Mouse (Mus musculus) layer of hippocampus, adult 18-20 months (tissue): ENCODE data around the gene Ankrd55. TPM values are rescaled to one million over a fixed set of nuclear protein-coding genes. Genes with fewer than 3 reads are reported as not detected.
"Not testable (repeated sequence)": the region's sequence is repeated elsewhere in the genome, so short reads cannot be mapped to it uniquely, and the experiment has no call there.

Experiments
- DNase-seq, 2 experiments: peaks; one replicate each; pipeline ENCODE4 v3.0.0; 2022; ENCODE audit warnings: low spot score in 2 of 2
- total RNA-seq, 2 experiments: library from RNA; stranded (reverse); gene quantifications; 2 replicates each; pipeline ENCODE4 v1.2.3; 2021

The Ankrd55 gene
- total RNA-seq, 2 experiments from 2014 or later = 4.1 to 4.2 TPM

DNA sequence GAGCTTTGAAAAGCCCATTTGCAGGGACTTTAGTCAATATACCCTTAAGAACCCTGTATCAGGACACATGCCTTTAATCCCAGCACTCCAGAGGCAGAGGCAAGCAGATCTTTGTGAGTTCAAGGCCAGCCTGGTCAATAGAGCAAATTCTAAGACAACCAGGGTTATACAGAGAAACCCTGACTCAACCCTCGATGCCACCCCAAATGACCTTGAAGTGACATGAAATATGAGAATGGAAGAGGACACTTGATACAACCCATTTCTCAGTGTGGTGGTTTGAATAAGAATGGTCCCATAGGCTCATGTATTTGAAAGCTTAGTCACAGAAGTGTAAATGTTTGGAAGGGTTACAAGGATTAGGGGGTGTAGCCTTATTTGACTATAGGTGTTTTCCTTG lies 121.6 kb downstream of the Ankrd55 start:
- no peak for DNase-seq

DNA sequence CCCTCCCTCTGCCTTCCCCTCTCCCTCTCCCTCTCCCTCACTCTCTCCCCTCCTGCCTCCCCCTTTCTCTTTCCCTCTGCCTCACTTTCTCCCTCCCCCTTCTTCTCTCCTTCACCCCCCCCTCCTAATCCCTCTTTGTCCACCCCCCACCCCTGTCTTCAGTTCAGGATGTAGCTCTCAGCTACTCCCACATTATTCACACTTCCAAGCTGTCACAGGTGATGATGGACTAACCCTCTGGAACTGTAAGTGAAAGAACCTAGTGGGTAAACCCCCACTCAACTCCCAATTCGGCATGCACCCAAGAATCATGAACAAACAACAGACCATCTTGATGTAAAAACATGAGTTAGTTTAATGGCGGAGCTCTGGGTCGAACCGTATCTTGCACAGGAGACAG lies 122.2 kb downstream of the Ankrd55 start:
- DNase-seq = no peak

DNA sequence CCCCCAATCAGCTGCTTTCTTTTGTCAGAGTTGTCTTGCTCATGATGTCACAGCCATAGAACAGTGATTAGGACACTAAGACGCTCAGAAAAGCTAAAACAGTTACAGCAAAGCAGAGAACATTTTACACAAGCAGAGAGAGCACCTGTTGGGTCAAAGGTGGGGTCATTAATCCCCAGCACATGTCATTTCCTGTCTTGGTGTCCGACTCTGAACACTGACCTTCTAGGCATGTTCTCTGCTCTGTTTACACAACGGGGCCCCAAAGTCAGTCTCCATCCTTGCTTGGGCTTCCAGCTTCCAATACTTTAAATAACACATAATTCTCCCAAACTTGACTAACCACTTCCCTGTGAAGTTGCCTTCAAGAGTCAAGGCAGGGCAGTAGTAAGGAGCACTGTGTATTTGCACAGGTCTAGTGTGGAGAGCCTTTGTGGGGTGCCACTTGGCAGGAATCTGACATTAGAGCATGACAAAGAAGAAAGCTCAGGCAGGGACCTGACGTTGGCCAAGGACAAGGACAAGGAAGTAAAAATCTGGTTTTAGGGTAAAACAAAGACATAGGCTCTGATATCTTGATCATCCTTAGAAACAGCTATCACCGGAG lies 123.1 kb downstream of the Ankrd55 start:
- DNase-seq = no peak

DNA sequence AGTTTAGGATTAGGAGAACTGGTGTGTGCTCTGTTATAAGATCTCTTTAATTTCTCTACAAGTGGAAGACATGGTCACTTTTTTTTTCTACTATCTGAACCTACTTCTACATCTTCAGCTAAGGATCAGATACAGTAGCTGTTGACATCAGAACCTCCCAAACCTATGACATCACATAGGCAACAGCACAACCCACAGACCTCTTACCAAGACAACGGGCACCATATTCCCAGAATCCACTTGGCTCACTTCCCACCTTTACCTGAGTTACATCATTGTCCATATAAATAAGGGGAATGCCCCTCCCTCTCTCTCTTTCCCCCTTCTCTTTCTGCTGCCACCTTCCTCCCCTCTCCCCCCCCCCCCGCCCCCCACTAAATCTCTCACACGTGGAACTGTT lies 124.0 kb downstream of the Ankrd55 start:
- DNase-seq = no peak

DNA sequence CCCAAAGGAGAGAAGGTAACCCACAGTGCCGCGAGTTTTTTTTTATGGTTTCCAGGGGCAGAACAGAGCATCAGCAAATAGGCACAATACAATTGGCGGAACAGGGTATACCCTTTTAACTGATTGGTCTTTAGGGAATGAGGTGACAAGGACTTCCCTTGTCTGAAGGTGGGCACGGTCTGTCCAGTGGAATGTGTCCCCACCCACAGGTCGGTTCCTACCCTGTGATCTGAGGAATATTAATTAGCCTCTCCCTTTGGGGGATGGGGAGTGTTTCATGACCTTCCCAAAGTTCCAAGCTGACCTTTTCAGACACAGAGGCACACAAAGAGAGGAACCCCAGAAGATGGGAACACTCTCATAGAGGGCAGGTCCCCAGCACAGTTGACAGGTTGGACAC lies 124.6 kb downstream of the Ankrd55 start:
- no peak for DNase-seq

DNA sequence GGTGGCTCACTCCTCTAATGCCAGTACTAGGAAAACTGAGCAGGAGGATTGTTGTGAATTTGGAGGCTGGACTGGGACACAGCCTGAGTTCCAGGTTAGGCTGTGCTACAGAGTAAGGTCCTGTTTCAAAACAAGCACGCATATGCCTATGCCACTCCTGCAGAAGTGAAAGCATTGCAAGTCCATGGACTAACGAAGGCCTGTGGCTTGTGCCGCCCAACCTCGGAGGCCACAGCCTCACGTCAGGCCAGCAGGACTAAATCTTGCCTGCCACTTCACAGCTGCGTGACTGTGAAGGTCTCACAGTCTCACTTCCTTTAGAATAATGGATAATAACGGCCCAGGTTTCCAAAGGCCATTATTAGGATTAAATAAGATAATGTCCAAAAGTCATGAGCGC lies 125.4 kb downstream of the Ankrd55 start:
- no peak for DNase-seq

- no peak for DNase-seq
Measured at GRCm38 (mm10) chr13:112415896-112416295, 127.6 kb downstream of the Ankrd55 start.

DNA sequence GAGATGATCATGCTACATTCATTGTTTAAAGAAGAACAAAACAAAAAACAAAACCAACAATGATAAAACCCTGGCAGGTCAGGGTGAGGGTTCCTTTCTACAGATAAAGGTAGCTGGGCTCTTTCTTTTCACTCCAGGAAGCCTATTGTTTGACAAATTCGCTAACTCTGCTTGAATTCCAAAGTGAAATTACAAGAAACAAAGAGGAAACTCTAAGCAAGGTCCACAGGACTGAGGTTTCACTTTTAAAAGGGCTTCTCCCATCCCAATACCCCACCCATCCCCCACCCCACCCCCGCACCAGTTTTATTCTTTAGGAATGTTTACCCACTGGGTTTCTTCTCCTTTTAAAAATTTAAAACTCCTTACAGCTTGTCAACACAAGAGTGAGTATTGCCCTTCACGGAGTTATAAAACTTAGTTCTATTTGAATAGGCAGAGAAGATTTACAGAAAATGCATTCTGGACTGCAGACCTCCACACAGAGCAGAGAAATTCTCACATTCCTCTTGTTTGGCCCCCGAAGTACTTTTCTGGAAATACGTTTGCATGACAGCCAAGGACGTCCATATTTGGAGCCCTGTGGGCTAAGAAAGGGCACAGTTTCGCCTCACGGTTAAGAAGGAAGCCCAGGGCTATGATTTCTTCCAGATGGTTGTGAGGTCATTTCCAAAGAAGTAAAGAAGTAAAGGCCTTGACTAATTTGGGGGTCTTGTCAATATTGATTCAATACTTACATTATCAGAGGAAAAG lies 128.3 kb downstream of the Ankrd55 start:
- no peak for DNase-seq

- no peak for DNase-seq
Measured at GRCm38 (mm10) chr13:112417163-112417523, 128.9 kb downstream of the Ankrd55 start.

DNA sequence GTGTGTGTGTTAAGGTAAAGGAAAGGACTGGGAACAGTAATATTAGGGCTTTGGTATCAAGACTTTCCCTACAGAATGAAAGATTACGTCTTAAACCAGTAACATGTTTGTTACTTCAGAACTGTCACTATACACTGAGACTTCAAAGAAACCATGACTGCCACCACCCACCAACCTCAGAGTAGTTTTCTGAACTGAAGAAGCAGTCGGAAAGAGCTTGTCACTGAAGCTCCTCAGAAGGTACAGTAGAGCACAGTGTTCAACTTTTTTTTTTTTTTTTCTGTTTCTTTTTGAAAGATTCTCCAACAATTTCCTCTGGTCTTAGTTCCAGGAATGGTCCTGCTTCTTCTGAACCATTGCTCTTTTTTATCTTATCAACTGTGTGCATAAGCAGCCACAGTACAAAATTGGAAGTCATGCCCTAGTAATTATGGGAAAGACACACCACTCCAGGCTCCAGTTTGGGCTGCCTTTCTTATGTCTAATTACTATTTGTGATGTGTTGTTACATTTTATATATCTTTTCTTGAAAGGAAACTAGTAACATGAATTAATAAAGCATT lies 129.7 kb downstream of the Ankrd55 start:
- no peak for DNase-seq

DNA sequence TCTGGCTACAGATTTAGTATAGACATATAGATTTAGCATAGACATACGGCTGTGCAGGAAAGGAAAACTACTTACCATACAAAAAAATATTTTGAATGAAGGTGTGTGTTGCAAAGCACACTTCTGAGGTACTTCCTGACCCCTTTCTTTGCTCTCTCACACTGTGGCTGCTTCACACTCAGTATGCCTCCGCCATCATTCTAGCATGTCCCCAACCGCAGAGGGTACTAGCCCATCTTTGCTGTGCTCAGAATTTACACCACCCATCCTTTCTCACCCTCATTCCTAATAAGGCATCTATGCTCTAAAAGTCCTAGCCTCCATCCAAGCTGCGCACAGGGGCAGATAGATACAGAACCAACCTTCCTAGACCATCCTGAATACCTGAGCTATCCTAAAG lies 130.3 kb downstream of the Ankrd55 start:
- no peak for DNase-seq

DNA sequence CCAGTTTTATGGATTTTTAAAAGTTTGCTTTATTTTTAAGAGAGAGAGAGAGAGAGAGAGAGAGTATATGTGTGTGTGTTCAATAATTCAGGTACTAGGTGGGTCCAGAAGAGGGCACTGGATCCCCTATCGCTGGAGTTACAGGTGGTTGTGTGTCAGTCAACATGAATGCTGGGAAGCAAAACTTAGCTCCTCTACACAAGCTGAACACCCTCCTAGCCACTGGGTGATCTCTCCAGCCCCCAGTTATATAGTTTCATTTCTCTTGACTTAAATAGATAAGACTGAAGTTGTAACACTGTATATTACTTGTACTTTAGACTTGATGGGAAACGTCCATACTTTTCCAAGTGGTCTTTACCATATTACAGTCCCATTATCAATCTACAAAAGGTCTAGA lies 136.0 kb downstream of the Ankrd55 start:
- DNase-seq = no peak

GRCm38 (mm10) chr13:112424635-112425034 lies 136.4 kb downstream of the Ankrd55 start:
- DNase-seq = no peak

DNA sequence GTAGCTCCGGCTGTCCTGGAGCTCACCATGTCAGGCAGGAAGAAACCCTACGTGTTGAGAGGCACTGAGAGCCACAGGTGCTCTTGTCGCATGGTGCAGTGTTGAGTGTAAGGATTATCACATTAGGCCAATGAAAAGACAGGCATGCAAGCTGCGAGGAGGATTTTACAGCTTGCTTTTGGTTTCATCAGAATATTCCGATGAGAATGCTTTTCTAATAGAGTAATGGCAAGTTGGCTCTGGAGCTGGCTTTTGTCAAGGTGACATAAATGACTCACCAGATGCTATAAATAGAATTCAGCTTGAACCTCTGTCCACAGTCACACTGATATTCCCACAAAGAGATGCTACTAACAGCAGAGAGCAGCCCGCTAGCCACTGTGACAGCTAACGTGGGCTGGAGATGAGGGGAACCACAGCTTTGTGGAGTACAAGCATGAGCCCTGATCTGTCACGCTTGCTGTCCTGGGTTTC lies 137.0 kb downstream of the Ankrd55 start:
- DNase-seq = no peak

DNA sequence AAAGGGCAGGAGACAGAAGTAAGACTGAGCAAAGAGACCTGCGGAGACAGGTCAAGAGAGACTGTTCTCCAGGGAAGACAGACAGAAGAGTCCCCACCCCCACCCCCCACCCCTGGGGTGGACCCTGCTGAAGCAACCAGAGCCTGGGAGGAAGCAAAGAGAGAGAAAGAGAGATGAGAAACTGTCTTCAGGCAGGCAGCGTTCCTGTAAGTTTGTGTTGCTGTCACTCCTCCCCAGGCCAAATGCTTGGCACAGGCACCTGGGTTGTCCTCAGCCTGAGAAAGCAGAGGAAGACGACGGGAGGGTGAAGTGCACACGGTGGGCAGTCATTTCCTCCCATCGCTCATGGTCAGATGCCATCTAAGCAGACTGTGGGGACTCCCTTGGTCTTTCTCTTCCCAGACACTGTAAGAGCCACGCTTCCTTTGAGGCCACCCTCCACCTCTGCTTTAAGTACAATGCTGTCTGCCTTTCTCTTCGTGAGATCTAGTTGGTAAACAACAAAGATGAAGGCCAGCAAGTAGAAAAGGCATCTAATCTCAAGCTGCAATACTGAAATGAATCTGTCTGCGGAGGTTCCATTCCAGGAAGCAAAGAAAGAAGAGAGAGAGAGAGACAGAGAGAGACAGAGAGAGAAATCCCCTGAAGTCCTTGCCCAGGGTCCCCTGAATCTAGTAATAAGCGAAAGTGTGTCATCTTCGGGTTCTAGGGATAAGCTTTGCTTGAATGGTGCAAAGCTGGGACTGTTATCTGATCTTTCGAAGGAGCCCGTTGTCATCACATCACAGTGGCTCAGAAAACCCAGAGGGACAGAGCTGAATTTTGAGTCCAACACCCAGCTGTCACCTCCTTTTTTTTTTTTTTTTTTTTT lies 138.2 kb downstream of the Ankrd55 start:
- DNase-seq = no peak

DNA sequence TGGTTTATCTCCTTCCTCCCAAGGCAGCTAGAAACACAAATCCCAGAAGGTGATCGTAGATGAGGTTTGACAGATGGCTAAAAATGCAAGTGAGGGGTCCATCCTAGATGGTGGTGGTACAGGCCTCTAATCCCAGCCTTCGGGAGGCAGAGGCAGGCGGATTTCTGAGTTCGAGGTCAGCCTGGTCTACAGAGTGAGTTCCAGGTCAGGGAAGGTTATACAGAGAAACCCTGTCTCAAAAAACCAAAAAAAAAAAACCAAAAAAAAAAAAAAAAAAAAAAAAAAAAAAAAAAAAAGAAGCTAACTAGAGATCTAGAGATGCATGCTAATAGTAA lies 138.9 kb downstream of the Ankrd55 start:
- not testable (repeated sequence) for DNase-seq

DNA sequence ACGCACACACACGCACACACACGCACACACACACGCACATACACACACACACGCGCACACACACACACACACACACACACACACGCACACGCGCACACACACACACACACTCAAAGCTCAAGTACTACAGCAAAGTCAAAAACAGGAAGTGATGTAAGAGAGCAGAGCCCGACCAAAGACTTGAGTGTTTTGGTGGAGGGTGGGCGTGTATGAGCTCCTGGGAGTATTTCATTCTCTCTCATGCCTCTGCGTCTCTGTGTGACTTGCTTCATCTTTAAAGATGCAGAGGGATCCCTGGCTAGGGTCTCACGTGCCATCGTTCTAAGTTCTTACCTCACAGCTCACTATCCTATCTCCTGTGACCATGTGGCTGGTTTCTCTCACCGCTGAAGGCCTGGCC lies 139.3 kb downstream of the Ankrd55 start:
- no peak for DNase-seq

DNA sequence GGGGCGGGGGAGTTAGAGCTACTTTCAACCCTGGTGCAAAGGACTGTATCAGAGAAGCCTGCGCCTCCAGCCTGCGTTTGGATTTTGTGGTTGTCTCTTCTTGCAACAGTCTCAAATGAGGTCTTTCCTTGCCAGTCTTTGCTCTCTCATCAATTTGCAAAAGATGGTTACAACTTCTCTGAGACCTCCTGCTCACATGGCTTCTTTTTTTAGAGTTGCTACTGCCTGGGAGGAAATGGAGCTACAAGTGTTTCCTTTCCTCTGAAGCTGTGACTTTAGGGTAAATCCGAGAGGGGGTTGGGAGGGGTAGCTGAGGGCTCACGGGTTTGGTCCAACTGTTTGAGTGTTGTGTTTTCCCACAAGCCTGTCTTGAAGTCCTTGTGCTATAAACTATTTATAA lies 145.0 kb downstream of the Ankrd55 start:
- no peak for DNase-seq
